Mouse (Mus musculus) gonadal fat pad, adult 2 months (tissue): Measurements from ENCODE around the gene Pitpnm3. TPM values are rescaled to one million over a fixed set of nuclear protein-coding genes. Genes with fewer than 3 reads are reported as not detected.

ENCODE experiments used
- DNase-seq: peaks from one replicate; pipeline ENCODE4 v3.0.0-alpha.2; 2012; ENCODE audit warnings: low read depth
- polyA plus RNA-seq: library from polyadenylated mRNA; depleted of rRNA; stranded (reverse); fragments of >200 nt; gene quantifications from 2 replicates; pipeline ENCODE4 v1.2.3, GENCODE M21; 2012

Pitpnm3 gene
- polyA plus RNA-seq, 1 experiment = 3.0 TPM

DNA sequence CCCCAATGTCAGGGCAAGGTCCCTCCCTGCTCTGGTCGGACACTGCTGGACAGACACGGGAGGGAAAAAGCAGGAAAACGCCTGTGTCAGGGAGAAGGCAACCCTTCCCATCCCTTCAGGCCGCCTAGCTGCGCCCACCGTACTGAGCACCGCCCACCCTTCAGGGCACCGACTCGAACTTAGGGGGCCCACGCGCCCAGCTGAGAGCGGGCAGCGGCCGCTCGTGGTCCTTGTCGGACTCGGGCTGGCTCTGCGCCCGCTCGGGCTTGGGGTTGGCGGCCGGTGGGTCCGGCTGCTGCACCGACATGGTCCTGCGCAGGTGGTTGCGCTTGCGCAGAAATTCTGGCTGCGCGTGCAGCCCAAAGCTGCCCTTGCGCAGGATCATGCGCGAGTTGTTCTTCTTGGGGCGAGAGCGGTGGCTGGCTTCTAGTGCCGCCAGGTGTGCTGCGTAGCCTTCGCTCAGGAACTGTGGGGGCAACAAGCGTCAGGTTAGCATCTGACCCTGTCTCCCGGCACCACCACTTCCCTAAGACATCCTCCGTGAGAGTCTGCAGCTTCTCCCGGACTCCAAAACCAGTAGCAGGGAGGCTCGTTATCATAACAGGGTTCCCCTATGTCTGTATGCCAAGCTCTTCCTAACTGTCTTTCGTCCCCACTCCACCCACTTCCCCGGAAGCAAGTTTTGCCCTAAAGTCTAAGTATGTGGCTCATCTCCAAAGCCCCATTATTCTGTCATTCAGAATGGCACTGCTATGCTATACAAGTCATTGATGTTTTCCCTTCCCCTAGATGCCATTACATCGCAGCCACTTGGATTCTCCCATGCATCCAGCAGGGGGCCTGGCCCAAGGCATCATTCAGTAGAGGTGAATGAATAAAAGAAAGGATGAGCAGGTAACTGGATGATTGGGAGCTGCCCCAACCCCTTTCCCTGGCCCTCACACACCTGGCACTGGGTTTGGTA, 84.4 kb downstream of the Pitpnm3 start:
- no peak for DNase-seq

DNA sequence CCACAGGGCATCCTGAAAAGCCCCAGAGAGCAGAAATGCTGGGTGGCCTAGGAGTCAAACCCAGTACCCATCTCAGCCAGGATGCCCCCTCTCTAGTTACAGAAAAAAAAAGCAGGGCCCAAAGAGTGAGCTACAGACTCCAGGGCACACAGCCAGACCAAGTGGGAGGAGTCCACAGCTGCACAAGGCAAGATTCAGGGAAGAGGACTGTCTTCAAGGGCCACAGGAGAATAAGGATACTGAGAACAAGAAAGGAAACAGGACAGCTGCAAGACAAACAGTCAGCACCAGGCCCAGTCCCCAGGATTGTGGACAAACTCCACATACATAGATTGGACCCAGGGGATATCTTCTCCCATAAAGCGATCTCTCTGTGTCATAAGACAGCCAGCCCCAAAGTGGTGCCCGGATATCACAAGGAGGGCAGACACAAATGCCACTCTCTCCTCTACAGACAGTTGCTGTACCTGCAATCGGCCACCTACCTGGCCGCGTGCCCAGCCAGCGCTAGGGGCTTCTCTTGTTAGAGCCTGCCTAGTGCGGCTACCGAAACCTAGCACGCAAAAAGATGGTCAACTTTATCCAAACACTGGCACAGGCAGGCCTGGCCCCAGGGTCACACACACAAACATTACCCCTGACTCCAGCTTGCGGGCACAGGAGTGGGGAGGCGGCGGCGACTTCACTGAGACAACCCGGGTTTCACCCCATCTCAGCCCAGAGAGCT, 85.2 kb downstream of the Pitpnm3 start:
- DNase-seq = no peak

DNA sequence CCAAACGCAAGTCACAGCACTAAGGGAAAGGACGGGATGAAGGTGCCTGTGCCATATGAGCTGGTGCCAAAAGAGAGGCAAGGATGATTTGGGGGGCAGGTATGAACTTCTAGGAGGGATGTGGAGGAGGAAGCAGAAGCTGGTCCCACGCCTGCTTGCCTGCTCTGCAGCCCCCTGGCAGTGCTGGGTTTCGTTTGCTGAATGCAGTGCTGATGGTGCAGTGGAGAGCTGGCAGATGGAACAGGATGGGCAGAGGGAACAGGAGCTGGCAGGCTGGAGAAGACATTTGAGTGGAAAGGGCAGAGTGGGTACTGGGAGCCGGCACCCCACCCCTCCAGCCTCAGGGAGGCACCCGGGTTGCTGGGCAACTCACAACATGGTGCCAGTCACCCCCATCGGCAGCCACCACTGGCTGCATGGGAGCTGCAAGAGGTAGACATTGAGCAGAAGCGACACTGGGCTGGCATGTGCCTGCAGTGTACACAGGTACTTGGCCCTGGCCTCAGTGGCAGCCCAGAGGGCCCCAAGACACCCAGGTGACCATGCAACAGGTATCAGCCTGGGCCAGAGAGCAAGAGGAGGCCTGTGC, 86.3 kb downstream of the Pitpnm3 start:
- no peak for DNase-seq

DNA sequence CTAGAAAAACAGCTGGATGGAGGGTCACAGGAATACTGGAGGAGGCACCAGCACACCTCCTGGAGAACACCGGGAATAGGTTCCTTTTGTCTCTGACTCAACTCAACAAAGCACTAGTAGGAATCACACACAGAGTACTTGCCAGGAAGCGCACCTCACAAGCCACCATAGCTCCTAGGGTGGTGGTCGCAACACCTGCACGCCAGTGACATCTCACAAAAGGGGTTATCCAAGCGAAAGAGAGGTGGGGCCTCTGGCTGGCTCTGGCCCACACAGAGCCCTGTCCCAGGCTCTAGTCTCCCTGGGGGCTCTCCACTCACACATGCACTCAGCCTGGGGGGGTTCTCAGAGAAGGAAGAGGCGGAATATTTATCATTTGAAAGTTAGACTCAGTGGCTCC, 86.8 kb downstream of the Pitpnm3 start:
- DNase-seq = no peak

DNA sequence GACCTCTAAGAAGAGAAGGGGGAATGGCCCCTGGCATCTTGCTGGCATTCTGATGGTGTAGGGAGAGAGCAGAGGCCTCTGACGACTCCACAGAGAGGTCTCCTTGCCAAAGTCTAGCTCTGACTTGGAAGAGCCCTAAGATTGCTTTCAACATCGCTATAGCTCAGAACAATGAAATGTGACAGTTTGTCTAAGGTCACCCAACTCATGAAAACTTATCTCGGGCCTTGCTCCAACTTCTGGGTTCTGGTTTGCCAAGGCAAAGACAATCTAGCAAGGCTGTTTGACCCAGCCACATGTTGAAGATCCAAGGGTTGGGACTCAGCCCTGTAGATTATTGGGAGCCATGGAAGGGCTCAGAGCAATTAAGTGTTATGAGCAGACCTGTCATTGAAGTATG, 91.3 kb downstream of the Pitpnm3 start:
- DNase-seq = no peak

DNA sequence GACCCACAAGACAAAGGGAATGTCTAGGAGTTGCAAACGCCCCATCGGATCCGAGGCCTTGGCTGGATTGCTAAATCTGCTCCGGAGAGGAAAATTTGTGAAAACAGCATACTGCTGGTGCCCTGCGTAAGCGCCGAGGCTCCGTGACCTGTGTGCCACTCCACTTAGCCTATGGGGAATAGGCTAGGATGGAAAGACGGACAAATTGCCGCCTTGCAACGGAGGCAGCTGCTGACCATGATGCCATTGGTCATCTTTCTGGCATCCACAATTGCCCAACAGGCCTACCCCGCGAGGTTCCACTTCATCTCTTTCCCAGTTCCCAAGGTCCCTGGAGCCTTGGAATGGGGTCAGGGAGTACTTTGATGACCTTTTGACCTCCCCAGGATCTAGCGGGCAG, 92.9 kb downstream of the Pitpnm3 start:
- DNase-seq = no peak

DNA sequence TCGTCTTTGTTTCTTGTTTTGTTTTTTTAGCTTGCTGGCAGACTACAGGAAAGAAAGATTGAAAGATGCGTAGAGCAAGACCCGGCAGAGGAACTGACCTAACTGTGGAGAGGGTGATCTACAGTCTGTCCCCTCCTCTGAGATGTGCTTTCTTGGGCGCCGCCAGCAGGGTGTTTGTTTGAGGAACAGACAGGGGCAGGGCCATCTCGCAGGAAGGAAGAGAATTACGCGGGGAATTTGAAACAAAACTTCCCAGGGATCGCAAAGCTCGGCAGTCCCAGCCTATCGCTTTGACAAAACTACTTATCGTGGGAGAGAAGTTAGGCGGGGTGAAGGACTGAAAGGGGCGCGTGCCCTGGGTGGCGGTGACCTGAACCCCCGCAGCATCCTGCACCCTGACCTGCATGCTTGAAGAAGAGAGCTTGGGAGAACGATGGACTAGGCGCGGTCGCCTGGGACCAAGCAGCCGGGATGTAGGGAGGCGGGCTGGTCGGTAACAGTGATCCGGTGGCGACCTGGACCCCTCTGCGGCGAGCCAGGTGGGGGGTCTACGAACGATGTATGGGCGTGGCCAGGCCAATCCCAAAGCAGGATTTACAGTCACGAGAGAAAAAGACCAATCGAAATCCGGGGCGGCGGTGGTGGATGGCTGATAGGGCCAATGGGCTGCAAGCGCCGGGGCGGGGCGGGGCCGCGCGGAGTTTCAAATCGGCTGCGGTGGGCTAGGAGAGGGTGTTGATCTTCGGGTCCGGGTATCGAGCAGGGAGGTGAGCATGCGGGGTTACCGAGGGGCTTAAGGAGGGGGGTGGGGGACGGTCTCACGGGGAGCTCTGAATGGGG, 93.6 kb downstream of the Pitpnm3 start, which contains the start of gene Pimreg:
Pimreg (plus strand) TSS at position 265 of the 840 bp plus-strand sequence.
- DNase-seq = no peak

DNA sequence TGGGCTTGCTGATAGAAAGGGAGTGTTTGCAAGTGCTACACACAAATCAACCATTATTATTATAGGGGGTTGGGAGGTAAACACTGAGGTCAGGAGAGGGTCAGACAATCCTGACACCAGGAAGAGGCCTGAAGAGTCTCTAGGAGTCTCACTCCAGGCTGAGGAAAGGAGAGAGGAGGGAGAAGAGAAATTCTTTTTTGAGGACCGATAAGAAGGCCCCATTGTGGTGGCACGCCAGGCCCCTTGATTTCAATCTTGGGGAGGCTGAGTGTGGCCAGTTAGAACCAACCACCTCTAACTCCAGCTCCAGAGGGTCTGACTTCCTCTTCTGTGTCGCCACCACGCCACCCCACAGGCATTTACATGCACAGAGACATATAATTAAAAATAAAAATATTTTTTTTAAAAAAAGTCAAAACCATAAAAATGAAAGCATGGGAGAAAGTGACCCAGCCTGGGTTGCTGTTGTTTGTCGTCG, 94.2 kb downstream of the Pitpnm3 start:
- no peak for DNase-seq

DNA sequence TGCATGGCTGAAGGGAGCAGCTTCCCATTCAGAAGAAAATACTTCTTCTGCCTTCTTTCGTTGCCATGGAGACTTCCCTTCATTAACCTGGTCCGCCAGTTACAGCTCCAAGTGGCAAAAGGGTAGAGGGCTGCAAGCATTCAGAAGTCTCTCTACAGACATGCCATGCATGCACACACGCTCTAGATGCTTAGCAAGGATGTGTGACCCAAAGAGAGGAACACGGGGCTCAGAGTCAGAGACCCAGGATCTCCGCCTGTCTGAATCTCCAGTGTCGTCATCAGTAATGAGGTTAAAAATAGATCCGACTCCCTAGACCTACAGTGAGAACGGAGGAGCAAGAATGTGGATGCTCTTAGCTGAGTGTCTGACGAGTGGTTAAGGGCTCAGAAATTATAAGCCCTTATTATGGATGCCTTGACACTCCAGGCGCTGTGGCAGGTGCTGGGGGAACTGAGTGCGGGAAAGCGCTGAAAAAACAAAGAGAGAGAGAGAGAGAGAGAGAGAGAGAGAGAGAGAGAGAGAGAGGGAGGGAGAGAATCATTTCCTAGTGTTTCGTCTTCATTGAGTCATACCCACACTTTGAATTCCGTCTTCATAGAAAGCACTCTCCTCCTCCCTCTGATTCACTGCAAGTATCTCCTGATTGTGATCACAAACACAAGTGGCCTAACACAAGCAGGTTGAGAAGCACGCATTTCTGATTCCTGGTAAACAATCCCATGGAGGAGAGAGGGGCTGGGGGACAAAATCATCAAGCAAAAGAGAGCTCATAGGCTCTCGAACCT, 95.8 kb downstream of the Pitpnm3 start:
- DNase-seq = no peak

DNA sequence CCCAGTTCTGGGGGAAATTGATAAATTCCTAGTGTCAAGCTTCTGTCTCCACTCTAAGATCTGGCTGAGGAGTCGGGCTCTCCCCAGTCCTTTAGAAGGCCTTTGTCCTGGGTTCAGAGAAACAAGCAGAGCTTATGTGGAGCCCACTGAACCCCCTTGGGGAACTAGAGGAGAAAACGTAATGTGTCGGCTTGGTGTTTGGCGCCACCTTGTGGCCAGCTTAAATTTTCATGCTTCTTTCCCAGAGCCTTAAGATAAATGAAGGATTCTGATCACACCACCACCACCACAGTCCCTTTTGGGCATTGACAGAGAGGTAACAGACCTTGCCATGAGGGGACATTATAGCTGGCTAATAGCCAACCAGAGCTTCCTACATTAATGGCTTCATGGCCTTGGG, 97.6 kb downstream of the Pitpnm3 start:
- no peak for DNase-seq

DNA sequence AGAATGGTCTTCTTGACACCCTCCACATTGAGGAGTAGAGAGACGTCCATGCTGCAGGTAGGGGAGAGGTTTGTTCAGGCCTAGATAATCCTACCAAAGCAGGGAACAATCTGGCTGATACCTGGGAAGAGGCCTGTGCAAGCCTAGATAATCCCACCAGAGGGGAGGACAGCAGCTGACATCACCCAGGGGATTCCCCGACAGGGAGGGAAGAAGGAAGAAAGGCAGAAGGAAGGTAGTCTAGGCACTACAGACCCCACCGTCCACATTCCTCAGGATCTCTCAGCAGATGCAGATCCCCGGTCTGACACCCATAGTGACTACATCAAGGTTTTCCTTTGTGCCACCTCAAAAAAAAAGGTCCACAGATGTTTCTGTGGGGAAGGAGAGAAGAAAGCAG, 98.2 kb downstream of the Pitpnm3 start, which contains the start of gene Aipl1:
Aipl1 (minus strand) TSS at position 101 of the 400 bp plus-strand sequence.
- DNase-seq = no peak

DNA sequence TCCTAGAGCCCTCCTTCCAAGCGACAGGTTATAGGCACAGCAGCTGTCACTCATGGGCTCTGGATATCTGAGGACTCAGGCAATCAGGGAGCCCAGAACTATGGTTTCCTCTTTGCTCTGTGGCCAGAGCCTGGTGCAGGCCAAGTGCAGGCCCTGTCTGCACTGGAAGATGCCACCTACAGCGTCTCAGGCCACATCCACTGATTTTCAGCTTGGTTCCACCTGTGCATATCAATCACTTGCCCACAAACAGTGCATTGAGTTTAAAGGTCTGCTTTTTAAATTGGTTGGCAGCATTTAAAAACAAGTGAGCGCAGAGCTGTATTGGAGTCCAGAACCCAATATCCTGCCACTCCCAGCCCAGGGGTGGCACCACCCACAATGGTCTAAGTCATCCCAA, 103.0 kb downstream of the Pitpnm3 start:
- no peak for DNase-seq

DNA sequence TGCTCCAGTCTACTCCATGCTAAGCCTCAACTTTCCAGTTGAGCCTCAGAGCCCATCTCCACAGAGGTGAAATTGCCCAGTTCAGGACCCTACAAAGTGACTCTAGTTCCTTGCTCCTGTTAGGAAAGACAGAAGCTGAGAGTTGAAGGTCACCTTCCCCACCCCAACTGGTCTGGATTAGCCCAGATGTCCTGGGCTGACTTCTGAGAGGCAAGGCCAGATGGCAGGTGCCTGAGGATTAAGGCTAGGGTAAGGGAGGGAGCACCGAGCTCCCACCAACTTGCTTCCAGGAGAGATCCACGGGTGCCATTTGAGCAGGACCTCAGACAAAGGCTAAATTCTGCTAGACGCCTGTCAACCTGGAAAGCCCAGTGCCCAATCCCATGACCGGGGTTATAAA, 103.5 kb downstream of the Pitpnm3 start:
- DNase-seq = no peak

DNA sequence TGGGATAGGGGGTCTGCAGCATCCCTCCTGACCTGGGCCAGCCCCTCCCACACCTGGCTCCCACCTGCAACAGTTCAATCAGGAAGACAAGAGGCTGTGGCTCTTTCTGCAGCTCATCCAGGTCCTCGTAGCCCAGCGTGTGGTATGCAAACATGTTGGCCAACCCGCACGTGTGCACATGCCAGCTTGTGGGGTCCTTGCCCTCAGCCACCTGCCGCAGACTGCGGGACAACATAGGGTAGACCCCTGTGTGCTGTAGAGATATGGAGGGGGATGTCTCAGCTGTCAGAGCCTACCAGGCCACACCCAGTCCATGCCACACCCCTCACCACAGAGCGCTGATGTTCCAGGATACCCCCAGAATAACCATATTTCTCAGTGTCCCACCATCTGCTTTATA, 104.2 kb downstream of the Pitpnm3 start:
- no peak for DNase-seq

DNA sequence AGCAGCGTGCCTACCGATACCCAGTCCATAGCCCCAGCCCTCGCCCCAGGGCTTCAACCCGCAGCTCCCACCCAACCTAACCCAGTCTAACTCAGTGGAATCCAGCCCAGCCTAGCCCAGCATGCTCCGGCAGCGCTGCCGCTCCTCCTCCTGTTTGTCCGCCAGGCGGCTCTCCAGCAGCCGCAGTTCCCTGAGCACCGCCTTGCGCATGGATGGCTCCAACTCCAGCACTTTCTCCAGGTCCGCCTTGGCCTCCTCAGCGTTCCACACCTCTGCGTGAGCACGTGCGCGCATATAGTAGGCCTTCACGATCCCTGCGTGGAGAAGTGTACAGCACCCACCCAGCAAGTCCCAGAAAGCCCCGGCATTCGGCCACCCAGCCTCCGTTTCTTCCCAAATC, 106.4 kb downstream of the Pitpnm3 start:
- no peak for DNase-seq

DNA sequence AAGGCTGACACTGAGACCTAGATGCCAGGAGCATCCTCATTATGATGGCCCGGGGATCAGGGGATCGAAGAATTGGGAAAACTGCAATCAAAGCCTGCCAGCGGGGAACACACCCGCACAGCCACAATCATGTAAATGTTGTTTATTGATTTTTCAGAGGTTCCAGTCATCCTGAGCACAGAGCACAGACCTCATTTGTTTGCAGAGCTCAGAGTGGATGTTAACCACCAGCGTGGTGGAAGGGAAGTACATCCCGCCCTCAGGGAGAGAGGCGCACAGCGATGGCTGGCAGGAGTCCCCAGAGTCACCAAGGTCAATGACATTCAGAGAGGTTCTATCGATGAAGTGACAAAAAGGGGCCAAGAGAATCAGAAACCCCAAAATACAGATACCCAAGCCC, 107.7 kb downstream of the Pitpnm3 start:
- DNase-seq = no peak

DNA sequence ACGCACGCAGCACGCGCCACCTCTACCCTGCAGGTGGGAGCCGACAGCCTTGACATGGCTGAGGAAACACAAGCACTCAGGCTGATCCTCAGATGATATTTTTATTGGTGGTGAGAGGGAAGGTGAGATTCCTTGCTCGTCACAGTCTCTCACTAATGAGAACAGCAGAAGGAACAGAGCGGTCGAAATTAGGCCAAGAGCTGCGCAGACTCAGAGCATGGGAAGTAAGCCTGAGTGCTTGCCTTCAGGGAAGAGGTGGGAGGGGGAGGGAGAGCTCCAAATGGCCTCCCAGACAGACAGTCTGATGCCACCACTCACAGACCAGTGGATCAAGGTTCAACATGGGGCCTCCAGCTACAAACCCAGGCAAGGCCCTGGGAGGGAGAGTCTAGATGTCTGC, 109.1 kb downstream of the Pitpnm3 start:
- DNase-seq = no peak

DNA sequence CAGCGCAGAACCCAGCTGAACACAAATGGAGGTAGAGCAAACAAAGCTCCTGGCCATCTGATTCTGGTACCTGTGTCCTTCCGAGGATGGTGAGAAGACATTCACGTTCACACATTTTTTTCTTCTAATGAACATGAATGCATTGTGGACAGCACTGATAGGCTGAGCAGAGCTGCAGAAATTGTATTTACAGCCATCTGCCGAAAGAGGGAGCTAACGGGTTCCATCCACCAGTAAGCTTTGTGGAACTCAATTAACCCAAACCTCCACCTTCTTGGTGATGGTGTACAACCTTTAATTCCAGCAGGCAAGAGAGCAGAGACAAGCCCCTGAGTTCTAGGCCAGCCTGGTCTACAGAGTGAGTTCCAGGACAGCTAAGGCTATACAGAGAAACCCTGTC, 109.7 kb downstream of the Pitpnm3 start:
- DNase-seq = no peak

DNA sequence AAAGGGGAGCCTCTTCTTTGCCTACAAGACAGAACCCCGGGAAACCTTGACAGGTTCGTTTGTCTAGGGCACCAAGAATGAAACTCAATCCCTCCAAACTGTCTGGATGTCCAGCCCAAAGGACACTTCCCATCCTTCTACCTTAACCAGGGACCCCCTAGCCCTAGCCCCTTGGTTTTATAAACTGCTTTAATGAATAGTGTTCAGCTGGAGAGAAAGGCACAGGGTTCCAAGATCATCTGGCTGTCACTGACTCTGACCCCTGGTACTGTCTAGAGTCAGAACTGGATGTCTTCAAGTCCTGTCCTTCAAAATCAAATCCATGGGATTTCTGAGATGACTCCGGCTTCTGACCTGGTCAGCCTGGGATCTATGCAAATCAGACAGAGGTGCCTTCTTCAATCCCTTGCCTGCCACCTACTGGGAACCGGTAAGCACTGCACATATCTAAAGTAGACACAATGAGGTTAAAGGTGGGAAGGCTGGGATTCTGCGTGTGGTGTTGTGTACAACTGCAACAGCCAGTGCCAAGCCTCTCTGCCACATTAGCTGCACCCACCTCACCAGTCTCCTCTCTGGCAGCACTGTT, 111.3 kb downstream of the Pitpnm3 start:
- DNase-seq = no peak

DNA sequence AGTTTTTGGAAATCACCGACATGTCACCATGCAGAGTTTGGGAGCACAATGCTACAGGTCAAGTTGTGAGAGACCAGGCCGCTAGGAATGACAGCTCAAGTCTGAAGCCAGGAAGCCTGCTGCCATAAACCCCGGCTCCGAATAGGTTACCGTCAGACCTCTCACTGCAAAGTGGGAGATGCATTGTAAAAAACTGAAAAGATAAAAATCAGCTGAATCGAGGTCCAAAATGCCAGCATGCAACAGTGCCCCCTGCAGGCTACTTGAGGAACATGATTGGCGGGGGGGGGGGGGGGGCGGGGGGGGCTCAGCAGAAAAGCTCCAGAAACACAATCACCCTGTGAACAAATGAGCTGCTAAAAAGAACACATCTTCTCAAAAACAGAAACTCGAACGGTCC, 112.0 kb downstream of the Pitpnm3 start:
- DNase-seq = no peak
